Mouse (Mus musculus): ENCODE results near the gene Zfp710. TPM values are rescaled to one million over a fixed set of nuclear protein-coding genes. Genes with fewer than 3 reads are reported as not detected.

Zfp710 gene
- polyA plus RNA-seq, 1 experiment from 2014 or later = 22.6 TPM

DNA sequence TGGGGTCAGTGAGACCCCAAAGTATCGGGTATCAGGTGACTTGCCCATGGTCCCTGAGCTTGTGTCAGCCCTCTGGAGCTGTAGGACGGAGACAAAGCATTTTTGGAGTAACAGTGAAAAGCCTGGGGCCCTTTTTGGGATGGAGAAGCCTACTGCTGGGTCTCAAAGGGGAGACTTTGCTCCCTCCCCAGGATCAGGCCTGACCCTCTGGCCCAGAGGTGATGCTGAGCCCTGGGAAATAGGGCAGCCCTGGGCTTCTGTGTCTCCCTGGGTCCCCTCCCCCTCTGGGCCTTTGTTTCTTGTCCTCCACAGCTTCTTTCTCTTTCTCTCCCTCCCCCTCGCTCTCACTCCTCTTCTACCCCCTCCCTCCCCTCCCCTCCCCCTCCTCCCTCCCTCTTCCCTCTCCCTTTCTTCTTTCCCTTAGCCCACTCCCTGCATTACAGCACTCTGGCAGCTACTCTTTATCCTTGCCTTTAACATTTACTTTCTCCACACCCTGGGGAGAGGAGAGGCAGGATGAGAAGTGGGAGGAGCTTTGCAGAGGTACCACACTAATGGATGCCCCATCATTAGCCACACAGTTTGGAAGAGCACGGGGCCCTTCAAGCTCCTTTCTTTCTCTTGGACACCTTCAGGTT, 51.5 kb downstream of the Zfp710 start:
- peaks cover 2% of the 10 kb centered on the region; the same call in 1 of the 2 replicates for H3K36me3 ChIP-seq (ENCODE audit: insufficient read depth, low read length)
- no peaks in the 10 kb centered on the region for H3K9me3 ChIP-seq (ENCODE audit: low read length)
- H3K4me3 ChIP-seq (ENCODE audit: low read length) = no peak overlapping the region
- ATAC-seq (ENCODE audit: low FRiP score, low TSS enrichment) = no peak
- no peak overlapping the region for H3K4me2 ChIP-seq (replicated peaks; ENCODE audit: low read depth, low read length)
- 27% methylated on average over 3 of the region's 4 CpGs for WGBS
- 0 out of 2 replicates have a peak overlapping the region, but pooled peaks have one; percentile 14 for H3K9ac ChIP-seq (replicated peaks; ENCODE audit: low read length)
- H3K27ac ChIP-seq (ENCODE audit: low read length) = peak overlapping the region; percentile 29; the same call in 1 of the 2 replicates
- peaks cover 75% of the 10 kb centered on the region for H3K4me1 ChIP-seq (ENCODE audit: insufficient read depth, low read length)
- H3K27me3 ChIP-seq (ENCODE audit: insufficient read depth, low read length) = no peaks in the 10 kb centered on the region

GRCm38 (mm10) chr7:80076961-80077716, 52.5 kb downstream of the Zfp710 start:
- Histone ChIP-seq H3K4me2 (replicated peaks; ENCODE audit: low read depth, low read length) (no peak overlapping the region), H3K4me1 (ENCODE audit: insufficient read depth, low read length) (peaks cover 70% of the 10 kb centered on the region), H3K36me3 (ENCODE audit: insufficient read depth, low read length) (peaks cover 13% of the 10 kb centered on the region), H3K9ac (replicated peaks; ENCODE audit: low read length) (no peak overlapping the region), H3K27ac (ENCODE audit: low read length) (peak overlapping the region; percentile 96; the same call in 1 of the 2 replicates), H3K4me3 (ENCODE audit: low read length) (no peak overlapping the region), H3K9me3 (ENCODE audit: low read length) (no peaks in the 10 kb centered on the region), H3K27me3 (ENCODE audit: insufficient read depth, low read length) (no peaks in the 10 kb centered on the region)
- ATAC-seq (ENCODE audit: low FRiP score, low TSS enrichment) = no peak
- 71% methylated on average over 6 of the region's 6 CpGs for WGBS

DNA sequence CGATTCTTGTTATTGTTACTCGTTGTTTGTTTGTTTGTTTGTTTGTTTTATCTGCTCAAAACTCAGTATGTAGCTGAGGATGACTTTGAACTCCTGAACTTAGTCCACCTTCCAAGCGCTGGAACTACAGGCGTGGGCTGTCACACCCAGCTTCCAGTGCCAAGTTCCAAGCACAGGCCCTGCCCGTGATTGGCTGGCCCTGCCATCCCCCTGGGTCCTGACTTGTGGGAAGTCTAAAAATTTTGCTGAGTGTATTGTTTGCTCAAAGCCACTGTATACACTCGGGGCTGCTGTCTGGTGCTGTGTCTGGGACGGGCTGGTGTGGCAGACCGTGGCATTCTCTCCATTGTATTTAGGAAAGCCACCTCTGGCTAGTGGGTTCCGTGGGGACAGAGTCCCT, 53.2 kb downstream of the Zfp710 start:
- no peaks in the 10 kb centered on the region for H3K9me3 ChIP-seq (ENCODE audit: low read length)
- peaks cover 19% of the 10 kb centered on the region for H3K36me3 ChIP-seq (ENCODE audit: insufficient read depth, low read length)
- ATAC-seq (ENCODE audit: low FRiP score, low TSS enrichment) = 0 out of 2 replicates have a peak, but pooled peaks have one; percentile 16
- WGBS = 63% methylated on average over 9 of the region's 9 CpGs
- H3K4me3 ChIP-seq (ENCODE audit: low read length) = no peak overlapping the region
- no peak overlapping the region for H3K9ac ChIP-seq (replicated peaks; ENCODE audit: low read length)
- H3K4me1 ChIP-seq (ENCODE audit: insufficient read depth, low read length) = peaks cover 69% of the 10 kb centered on the region
- H3K27me3 ChIP-seq (ENCODE audit: insufficient read depth, low read length) = no peaks in the 10 kb centered on the region
- H3K27ac ChIP-seq (ENCODE audit: low read length) = peak overlapping the region; percentile 96
- H3K4me2 ChIP-seq (replicated peaks; ENCODE audit: low read depth, low read length) = no peak overlapping the region

GRCm38 (mm10) chr7:80078792-80079301, 54.2 kb downstream of the Zfp710 start:
- WGBS = 9% methylated on average over 14 of the region's 14 CpGs
- no peak overlapping the region for H3K4me3 ChIP-seq (ENCODE audit: low read length)

GRCm38 (mm10) chr7:80081586-80082554, 57.3 kb downstream of the Zfp710 start:
- Histone ChIP-seq H3K4me2 (replicated peaks; ENCODE audit: low read depth, low read length) (no peak overlapping the region), H3K27me3 (ENCODE audit: insufficient read depth, low read length) (no peaks in the 10 kb centered on the region), H3K4me3 (ENCODE audit: low read length) (no peak overlapping the region), H3K9ac (replicated peaks; ENCODE audit: low read length) (no peak overlapping the region), H3K36me3 (ENCODE audit: insufficient read depth, low read length) (peaks cover 39% of the 10 kb centered on the region), H3K9me3 (ENCODE audit: low read length) (no peaks in the 10 kb centered on the region), H3K4me1 (ENCODE audit: insufficient read depth, low read length) (peaks cover 45% of the 10 kb centered on the region), H3K27ac (ENCODE audit: low read length) (no peak overlapping the region)
- ATAC-seq (ENCODE audit: low FRiP score, low TSS enrichment) = no peak
- WGBS = 92% methylated on average over 42 of the region's 42 CpGs

More at GRCm38 (mm10) chr7:80078792-80079301, 54.2 kb downstream of the Zfp710 start:
- Histone ChIP-seq H3K27me3 (ENCODE audit: insufficient read depth, low read length) (no peaks in the 10 kb centered on the region), H3K4me2 (replicated peaks; ENCODE audit: low read depth, low read length) (peak overlapping the region; percentile 36), H3K9me3 (ENCODE audit: low read length) (no peaks in the 10 kb centered on the region), H3K4me1 (ENCODE audit: insufficient read depth, low read length) (peaks cover 63% of the 10 kb centered on the region), H3K9ac (replicated peaks; ENCODE audit: low read length) (peak overlapping the region; percentile 57), H3K36me3 (ENCODE audit: insufficient read depth, low read length) (peaks cover 29% of the 10 kb centered on the region), H3K27ac (ENCODE audit: low read length) (peak overlapping the region; percentile 96)
- peak; percentile 86 for ATAC-seq (ENCODE audit: low FRiP score, low TSS enrichment)

GRCm38 (mm10) chr7:80084484-80084931, 59.9 kb downstream of the Zfp710 start:
- no peak; the same call in 1 of the 2 replicates for ATAC-seq (ENCODE audit: low FRiP score, low TSS enrichment)

GRCm38 (mm10) chr7:80085970-80086715, 61.5 kb downstream of the Zfp710 start:
- Histone ChIP-seq H3K4me1 (ENCODE audit: insufficient read depth, low read length) (peaks cover 9% of the 10 kb centered on the region), H3K9ac (replicated peaks; ENCODE audit: low read length) (0 out of 2 replicates have a peak overlapping the region, but pooled peaks have one; percentile 31)

More at GRCm38 (mm10) chr7:80084484-80084931, 59.9 kb downstream of the Zfp710 start:
- Histone ChIP-seq H3K4me1 (ENCODE audit: insufficient read depth, low read length) (peaks cover 19% of the 10 kb centered on the region), H3K27me3 (ENCODE audit: insufficient read depth, low read length) (no peaks in the 10 kb centered on the region), H3K4me2 (replicated peaks; ENCODE audit: low read depth, low read length) (no peak overlapping the region), H3K4me3 (ENCODE audit: low read length) (no peak overlapping the region), H3K9me3 (ENCODE audit: low read length) (no peaks in the 10 kb centered on the region), H3K27ac (ENCODE audit: low read length) (no peak overlapping the region), H3K9ac (replicated peaks; ENCODE audit: low read length) (no peak overlapping the region), H3K36me3 (ENCODE audit: insufficient read depth, low read length) (peaks cover 61% of the 10 kb centered on the region)
- 55% methylated on average over 7 of the region's 7 CpGs for WGBS

GRCm38 (mm10) chr7:80088191-80088590, 63.6 kb downstream of the Zfp710 start:
- H3K4me3 ChIP-seq (ENCODE audit: low read length) = no peak overlapping the region
- WGBS = 82% methylated on average over 9 of the region's 9 CpGs
- no peak overlapping the region for H3K27ac ChIP-seq (ENCODE audit: low read length)
- H3K36me3 ChIP-seq (ENCODE audit: insufficient read depth, low read length) = peaks cover 63% of the 10 kb centered on the region
- peaks cover 21% of the 10 kb centered on the region for H3K4me1 ChIP-seq (ENCODE audit: insufficient read depth, low read length)
- H3K9me3 ChIP-seq (ENCODE audit: low read length) = no peaks in the 10 kb centered on the region
- no peak for ATAC-seq (ENCODE audit: low FRiP score, low TSS enrichment)
- H3K27me3 ChIP-seq (ENCODE audit: insufficient read depth, low read length) = no peaks in the 10 kb centered on the region
- H3K9ac ChIP-seq (replicated peaks; ENCODE audit: low read length) = no peak overlapping the region
- H3K4me2 ChIP-seq (replicated peaks; ENCODE audit: low read depth, low read length) = no peak overlapping the region

More at GRCm38 (mm10) chr7:80085970-80086715, 61.5 kb downstream of the Zfp710 start:
- H3K27ac ChIP-seq (ENCODE audit: low read length) = peak overlapping the region; percentile 73
- 48% methylated on average over 33 of the region's 33 CpGs for WGBS
- no peak overlapping the region for H3K4me3 ChIP-seq (ENCODE audit: low read length)
- peak; percentile 43 for ATAC-seq (ENCODE audit: low FRiP score, low TSS enrichment)
- peak overlapping the region; percentile 19 for H3K4me2 ChIP-seq (replicated peaks; ENCODE audit: low read depth, low read length)
- H3K36me3 ChIP-seq (ENCODE audit: insufficient read depth, low read length) = peaks cover 69% of the 10 kb centered on the region
- H3K27me3 ChIP-seq (ENCODE audit: insufficient read depth, low read length) = no peaks in the 10 kb centered on the region
- H3K9me3 ChIP-seq (ENCODE audit: low read length) = no peaks in the 10 kb centered on the region

All from kidney, embryonic 16.5 days (tissue).